Mouse (Mus musculus): ENCODE measurements around the gene Arfrp1.

The Arfrp1 gene

GRCm38 (mm10) chr2:181378701-181379100 is 13.5 kb upstream of the Arfrp1 start:
- no peak for DNase-seq (ENCODE audit: low read depth, low spot score)

DNA sequence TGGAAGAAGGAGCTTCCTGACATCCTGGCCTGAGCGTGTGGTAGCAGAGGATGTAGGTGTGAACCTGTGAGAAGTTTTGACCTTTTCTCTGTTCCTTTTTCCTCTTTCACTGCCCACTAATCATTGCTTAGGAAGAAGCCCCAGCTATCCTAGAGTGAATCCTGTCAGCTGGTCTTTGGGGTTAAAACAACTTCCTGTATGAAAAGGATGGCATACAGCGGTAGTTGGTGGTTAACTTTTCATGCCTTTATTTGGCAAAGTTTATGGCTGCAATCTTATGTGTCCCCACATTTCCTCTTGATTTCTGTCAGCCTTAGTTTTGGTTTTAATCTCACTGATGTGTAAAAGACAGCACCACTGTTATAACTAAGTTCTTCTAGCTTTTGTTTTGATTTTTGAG is 12.0 kb upstream of the Arfrp1 start:
- DNase-seq (ENCODE audit: low read depth, low spot score), result peak; percentile 55

DNA sequence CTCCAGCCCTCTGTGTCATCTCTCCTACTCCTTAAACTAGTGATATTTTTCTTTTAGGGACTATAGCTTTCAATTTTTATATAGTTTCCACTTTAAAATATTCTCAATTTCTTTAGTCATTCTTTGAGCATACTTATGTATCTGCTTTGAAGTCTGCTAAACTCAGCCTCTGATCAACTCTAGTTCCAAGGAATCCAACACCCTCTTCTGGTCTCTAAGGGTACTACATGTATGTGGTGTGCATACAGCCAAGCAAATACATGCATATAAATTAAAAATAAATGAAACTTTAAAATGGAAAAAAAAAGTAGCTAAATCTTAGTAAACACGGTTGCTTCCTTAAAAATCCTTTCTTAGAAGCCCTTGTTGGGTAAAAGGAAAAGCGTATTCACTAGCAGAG is 10.6 kb upstream of the Arfrp1 start:
- DNase-seq (ENCODE audit: low read depth, low spot score), result peak; percentile 83

DNA sequence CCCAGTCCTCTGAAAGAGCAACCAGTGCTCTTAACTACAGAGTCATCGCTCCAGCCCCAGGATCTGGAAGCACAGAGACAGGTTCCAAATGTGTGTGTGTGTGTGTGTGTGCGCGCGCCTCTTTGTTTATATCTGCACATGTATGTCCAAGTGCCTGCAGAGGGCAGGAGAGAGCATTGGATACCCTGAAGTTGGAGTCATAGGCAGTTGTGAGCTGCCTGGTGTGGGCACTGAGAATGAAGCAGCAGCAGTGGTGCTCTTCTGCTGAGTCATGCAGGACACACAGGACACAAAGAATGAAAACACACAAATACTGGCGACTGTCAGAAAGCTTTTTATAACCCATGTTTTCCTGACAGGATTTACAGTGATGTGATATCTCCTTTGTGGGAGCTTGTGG is 4.8 kb upstream of the Arfrp1 start:
- no peak for DNase-seq (ENCODE audit: low read depth, low spot score)

GRCm38 (mm10) chr2:181365655-181366075 is 461 bp upstream of the Arfrp1 start:
- DNase-seq (ENCODE audit: low read depth, low spot score), result no peak

GRCm38 (mm10) chr2:181364487-181364859 is 731 bp downstream of the Arfrp1 start:
- no peak for DNase-seq (ENCODE audit: low read depth, low spot score)

DNA sequence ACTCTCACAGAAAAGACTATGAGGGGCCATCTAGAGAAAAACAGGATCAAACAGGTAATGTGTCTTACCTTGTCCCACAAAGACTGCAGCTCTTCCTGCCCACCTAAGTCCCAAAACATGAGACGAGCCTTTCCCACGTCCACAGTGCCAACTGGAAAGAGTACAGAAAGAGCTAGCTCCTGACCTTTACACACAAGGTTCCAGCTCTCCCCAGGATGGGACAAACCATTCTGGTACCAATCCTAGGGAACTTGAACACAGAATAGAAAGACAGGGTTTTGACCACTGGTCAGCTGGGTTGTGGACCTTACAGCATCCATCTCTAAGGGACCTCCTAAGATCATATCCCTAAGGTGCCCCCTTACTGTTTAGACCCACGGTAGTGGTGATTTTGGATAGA is 1.3 kb downstream of the Arfrp1 start:
- DNase-seq (ENCODE audit: low read depth, low spot score), result no peak

- no peak for DNase-seq (ENCODE audit: low read depth, low spot score)
Observed at GRCm38 (mm10) chr2:181356780-181357179, 8.4 kb downstream of the Arfrp1 start.

DNA sequence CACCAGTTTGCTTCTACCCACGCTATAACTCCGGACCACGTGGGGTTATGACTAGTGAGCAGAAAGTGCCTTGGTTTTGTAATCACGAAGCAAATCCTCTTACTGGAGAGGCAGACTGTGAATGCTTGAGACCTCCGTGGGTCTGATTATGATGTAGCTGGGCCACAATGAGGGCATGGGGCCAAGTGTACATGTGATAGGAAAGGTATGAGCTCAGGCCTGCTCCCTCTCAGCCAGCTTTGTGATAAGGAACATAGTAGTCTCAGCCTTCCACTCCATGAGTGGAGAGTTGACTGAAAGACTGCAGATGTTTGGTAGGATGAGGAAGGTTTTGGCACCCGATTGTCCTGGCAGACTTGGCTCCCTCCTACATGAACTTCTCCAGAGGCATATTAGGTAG is 22.4 kb downstream of the Arfrp1 start:
- no peak for DNase-seq (ENCODE audit: low read depth, low spot score)

DNA sequence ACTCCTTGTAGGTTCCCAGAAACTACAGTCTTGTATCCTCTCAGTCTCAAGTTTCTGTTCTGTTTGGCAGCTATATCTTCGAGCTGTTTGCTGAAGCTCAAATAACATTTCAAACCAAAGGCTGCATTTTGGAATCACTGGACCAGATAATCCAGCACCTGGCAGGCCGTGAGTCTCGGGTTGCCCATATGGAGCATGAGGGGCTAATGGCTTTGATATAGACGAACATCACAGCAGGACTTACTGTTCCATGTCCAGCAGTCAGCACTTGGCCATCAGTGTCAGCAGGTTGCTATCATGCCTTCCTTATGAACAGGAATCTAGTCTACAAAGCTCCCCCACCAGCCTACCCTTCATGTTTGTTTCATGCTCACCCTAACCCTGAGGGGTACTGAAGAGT is 24.8 kb downstream of the Arfrp1 start:
- DNase-seq (ENCODE audit: low read depth, low spot score), result no peak

DNA sequence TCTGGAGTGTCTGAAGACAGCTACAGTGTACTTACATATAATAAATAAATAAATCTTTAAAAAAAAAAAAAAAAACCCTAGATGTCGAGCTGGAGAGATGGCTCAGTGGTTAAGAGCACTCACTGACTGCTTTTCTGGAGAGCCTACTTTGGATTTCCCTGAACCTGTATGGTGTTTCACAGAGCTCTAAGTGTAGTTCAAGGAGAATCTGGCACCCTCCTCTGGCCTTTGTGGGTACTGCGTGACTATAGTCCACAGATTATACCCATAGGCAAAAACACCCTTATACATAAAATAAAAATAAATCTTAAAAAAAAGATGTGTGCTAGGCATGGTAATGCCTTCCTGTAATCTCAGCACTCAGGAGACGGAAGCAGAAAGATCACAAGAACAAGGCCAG is 31.2 kb downstream of the Arfrp1 start:
- DNase-seq (ENCODE audit: low read depth, low spot score), result peak; percentile 85

DNA sequence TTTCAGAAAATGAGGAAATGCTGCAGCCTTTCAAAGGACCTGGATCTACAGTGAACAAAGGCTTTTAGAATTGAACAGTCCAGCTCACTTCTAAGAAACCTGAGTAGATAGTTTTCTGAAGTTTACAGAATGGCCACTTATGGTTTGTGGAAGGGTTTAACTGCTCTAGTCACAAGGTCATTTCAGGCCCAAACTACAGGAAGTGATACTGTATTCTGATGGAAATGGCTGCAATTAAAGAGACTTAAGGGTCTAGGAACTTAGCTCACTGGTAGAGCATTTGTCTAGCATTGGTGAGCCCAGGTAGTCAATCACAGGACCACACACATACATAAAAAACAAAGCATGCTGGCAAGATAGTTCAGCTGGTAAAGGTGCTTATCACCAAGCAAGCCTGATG is 32.7 kb downstream of the Arfrp1 start:
- no peak for DNase-seq (ENCODE audit: low read depth, low spot score)

DNA sequence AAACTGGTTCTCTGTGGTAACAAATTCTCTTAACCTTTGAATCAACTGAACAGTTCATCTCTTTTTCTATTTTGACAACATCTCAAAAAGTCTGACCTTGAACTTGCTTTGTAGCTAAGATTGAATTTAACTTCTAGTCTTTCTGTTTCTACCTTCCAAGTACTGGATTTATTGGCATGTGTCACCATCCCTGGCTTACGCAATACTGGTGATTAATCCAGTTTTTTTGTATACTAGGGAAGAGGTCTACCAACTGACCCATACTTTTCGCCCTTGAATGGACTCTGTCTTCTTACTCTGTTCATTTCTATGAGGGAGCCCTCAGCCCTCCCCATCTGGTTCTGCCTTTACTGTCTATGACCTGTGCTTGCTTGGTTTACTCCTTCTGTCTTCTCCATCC is 39.1 kb downstream of the Arfrp1 start:
- no peak for DNase-seq (ENCODE audit: low read depth, low spot score)

GRCm38 (mm10) chr2:181322136-181322535 is 43.1 kb downstream of the Arfrp1 start:
- DNase-seq (ENCODE audit: low read depth, low spot score), result no peak

- DNase-seq (ENCODE audit: low read depth, low spot score), result no peak
Observed at GRCm38 (mm10) chr2:181320103-181320499, 45.1 kb downstream of the Arfrp1 start.

- peak; percentile 89 for DNase-seq (ENCODE audit: low read depth, low spot score)
Observed at GRCm38 (mm10) chr2:181319248-181320102, 45.7 kb downstream of the Arfrp1 start, which contains the start of gene Rtel1. Gene Rtel1, plus strand, starts transcription at chr2:181319739.

DNA sequence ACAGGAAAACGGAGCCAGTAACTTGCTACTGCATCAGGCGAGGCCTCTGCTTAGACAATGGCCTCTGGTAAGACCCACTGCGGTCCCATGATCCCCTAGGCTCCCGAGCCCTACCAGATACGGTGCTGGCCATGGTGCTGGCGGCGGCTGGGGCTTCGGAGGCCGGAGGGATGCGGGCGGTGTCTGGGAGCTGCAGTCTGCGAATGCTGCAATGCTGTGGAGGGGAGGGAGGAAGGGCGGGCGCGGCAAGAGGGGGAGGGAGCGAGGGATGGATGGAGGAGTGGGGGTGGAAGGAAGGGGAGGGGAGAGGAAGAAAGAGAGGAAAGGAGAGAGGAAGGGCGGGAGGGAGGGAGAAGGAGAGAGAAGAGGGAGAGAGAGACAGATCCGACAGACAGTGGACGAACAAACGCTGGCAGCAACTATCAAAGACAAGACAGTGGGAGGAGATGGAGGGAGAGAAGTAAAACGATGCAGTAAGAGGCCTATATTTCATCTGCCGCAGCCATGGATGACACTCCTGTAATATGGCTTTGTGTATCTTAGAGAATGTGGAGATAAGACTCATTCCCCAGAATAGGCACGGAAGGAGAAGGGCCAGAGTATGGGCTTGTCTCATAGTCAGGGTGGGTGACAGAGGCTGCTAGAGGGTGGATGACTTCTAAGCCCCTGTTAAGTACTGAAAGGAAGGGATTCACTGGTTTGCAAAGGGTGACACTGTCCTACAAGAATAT is 51.0 kb downstream of the Arfrp1 start, which contains the start of gene Stmn3:
Stmn3 (minus strand) TSS at position 421 of the 731 bp plus-strand sequence.
- DNase-seq (ENCODE audit: low read depth, low spot score), result peak; percentile 29

DNA sequence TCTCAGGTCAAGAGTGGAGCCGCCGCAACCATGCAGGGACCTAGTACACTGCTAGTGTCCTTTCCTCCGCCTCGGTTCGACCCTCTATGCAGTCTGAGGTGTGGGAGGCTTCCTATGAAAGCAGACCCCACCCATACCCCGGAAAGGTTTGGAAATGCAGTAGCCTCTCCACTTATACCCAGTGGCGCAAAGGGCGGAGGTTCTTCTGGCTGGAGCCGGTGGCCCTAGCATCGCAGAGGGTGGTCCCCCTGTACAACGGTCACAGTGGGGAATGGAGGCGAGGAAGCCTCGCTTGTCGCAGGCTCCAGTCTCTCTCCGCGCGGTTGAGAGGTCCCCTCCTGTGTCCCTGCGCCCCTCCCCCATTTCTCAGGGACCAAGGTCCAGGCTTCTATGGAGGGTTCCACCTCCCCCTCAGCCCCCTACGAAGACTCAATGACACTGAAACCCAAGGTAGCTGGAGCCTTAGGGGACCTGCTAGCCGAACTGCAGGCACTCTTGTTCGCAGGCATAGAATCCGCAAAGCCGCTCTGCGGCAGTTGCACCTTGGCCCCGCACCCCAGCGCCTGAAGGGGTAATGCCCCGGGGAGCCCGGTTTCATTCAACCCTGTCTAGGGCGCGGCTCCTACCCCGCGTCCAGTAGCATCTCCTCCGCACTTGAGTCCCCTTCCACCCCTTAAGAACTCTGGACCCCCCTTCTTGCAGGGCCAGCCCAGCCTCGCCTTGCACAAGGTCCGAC is 51.7 kb downstream of the Arfrp1 start:
- DNase-seq (ENCODE audit: low read depth, low spot score), result no peak

DNA sequence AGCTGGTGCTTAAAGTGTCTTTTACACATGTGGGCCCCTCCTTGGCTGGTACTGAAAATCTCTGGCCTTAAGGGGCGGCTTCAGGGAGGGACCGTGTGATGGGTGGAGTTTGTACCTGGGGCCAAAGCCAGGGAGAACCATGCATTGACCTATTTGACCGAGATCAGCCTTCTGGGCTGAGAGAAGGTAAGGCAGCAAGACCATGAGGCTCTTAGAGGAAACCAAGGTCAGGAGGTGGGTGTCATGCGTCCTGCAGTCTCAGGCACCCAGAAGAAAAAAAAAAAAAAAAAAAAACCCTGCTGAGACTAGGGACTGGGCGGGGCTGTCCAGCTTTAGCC is 52.2 kb downstream of the Arfrp1 start:
- DNase-seq (ENCODE audit: low read depth, low spot score), result no peak

DNA sequence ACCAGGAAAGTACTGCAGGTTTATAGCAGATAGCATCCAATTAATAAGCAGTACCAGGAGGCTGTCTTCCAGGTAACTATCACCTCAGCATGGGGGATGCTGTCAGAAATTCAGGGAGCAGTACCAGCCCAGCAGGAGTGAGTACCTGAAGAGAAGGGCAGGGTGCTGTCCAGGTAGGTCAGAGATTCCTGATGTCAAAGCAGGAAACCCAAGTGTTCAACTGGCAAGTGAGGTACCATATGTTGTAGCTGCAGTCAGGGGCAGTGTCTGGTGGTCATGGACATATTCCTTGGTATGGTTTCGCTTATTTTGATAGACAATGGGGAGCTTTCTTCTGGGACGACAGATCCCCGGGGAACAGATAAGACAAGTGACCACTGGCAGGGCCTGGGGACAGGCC is 52.8 kb downstream of the Arfrp1 start:
- DNase-seq (ENCODE audit: low read depth, low spot score), result no peak

All from CD4-positive, CD25-positive, alpha-beta regulatory T cell, adult 2 months (primary cell).